Mouse (Mus musculus): Measurements from ENCODE around the gene Rybp.
A peak's percentile ranks its signal among the peaks of the same experiment; 100 is the strongest.

Gene Rybp

GRCm38 (mm10) chr6:100287334-100288015 lies at the start of gene Rybp:
TSS of gene Rybp (minus strand) at chr6:100287485.
- DNase-seq: peak; percentile 92

- no peak for DNase-seq
Observed at GRCm38 (mm10) chr6:100336591-100337148, 49.4 kb upstream of the Rybp start.

GRCm38 (mm10) chr6:100335506-100336144 lies 48.3 kb upstream of the Rybp start:
- DNase-seq: no peak

- DNase-seq: no peak
Observed at GRCm38 (mm10) chr6:100333745-100334144, 46.5 kb upstream of the Rybp start.

- DNase-seq: no peak
Observed at GRCm38 (mm10) chr6:100332479-100332878, 45.2 kb upstream of the Rybp start.

- DNase-seq: no peak
Observed at GRCm38 (mm10) chr6:100331582-100331981, 44.3 kb upstream of the Rybp start.

- DNase-seq: no peak
Observed at GRCm38 (mm10) chr6:100331055-100331454, 43.8 kb upstream of the Rybp start.

GRCm38 (mm10) chr6:100329542-100329941 lies 42.3 kb upstream of the Rybp start:
- DNase-seq: no peak

- peak; percentile 6 for DNase-seq
Observed at GRCm38 (mm10) chr6:100327050-100327449, 39.8 kb upstream of the Rybp start.

GRCm38 (mm10) chr6:100323756-100324430 lies 36.6 kb upstream of the Rybp start:
- no peak for DNase-seq

GRCm38 (mm10) chr6:100322561-100322960 lies 35.3 kb upstream of the Rybp start:
- no peak for DNase-seq

- no peak for DNase-seq
Observed at GRCm38 (mm10) chr6:100322145-100322544, 34.9 kb upstream of the Rybp start.

- no peak for DNase-seq
Observed at GRCm38 (mm10) chr6:100314201-100314600, 26.9 kb upstream of the Rybp start.

GRCm38 (mm10) chr6:100311167-100311566 lies 23.9 kb upstream of the Rybp start:
- DNase-seq: no peak

- DNase-seq: no peak
Observed at GRCm38 (mm10) chr6:100304831-100305230, 17.5 kb upstream of the Rybp start.

- DNase-seq: no peak
Observed at GRCm38 (mm10) chr6:100301410-100302108, 14.3 kb upstream of the Rybp start.

- no peak for DNase-seq
Observed at GRCm38 (mm10) chr6:100300831-100301230, 13.5 kb upstream of the Rybp start.

GRCm38 (mm10) chr6:100298945-100299344 lies 11.7 kb upstream of the Rybp start:
- no peak for DNase-seq

GRCm38 (mm10) chr6:100297536-100297935 lies 10.3 kb upstream of the Rybp start:
- DNase-seq: no peak

- DNase-seq: no peak
Observed at GRCm38 (mm10) chr6:100292411-100292810, 5.1 kb upstream of the Rybp start.

- DNase-seq: no peak
Observed at GRCm38 (mm10) chr6:100289058-100289457, 1.8 kb upstream of the Rybp start.

GRCm38 (mm10) chr6:100288730-100289035 lies 1.4 kb upstream of the Rybp start:
- peak; percentile 18 for DNase-seq

GRCm38 (mm10) chr6:100288016-100288729 lies 888 bp upstream of the Rybp start:
- DNase-seq: peak; percentile 50
